Mouse (Mus musculus): ENCODE data around the gene Nf1. TPM values are rescaled to one million over a fixed set of nuclear protein-coding genes. Genes with fewer than 3 reads are reported as not detected.
A peak's percentile ranks its signal among the peaks of the same experiment; 100 is the strongest.

Gene Nf1
- total RNA-seq, 4 experiments from 2014 or later, result 102 to 124 (median 114) TPM

DNA sequence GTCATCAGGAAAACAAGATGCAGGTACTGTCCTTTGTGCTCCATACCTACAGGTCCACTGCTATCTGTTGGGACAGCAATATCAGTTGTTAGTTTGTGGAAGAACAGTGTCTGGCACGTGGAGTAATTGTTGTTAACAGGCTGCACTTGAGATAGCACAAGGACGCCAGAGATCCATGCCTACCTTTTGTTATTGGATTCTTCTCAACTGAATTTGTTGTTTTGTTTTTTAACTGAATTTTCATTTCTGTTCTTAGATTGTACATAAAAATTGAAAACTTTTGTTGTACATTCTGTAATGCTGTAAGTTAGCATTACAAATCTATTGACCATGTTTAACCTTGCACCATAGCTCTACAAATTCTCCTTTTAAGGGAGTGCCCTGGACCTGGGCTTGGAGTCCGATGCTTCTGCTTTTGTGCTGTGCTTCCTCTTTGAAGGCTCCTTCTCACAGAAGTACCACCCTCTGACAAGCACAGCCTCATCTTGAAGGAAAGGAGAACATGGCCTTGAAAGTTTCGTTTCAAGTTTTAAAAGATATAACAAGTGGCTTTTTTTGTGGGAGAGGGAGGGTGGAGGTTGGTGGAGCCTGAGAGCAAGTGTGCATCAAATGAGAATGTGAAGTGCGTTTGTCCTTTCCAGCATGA is 188.4 kb downstream of the Nf1 start:
- no peak for DNase-seq (ENCODE audit: low spot score in 2 of 2)

- no peak for DNase-seq (ENCODE audit: low spot score in 2 of 2)
Measured at GRCm38 (mm10) chr11:79528601-79529000, 189.1 kb downstream of the Nf1 start.

GRCm38 (mm10) chr11:79529226-79529625 is 189.7 kb downstream of the Nf1 start:
- DNase-seq (ENCODE audit: low spot score in 2 of 2), result no peak

DNA sequence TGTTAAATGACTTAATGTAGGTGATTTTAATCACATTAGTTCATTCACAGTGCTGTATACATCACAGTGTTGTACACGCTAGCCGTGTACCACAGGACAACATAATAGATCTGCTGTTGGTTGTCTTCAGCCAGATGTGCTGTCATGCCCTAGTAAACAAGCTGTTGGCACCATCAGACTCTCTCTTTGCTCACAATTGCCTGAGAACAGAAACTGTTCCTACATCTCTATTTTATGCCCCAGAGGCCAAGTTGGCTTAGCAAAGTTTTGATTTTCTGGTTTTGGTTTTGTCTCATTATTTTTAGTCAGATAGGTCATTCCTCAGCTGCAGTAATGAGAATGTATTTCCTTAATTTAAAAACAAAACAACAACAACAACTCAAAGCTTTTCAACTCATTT is 190.2 kb downstream of the Nf1 start:
- no peak for DNase-seq (ENCODE audit: low spot score in 2 of 2)

- DNase-seq (ENCODE audit: low spot score in 2 of 2), result peak; percentile 22 to 47
Measured at GRCm38 (mm10) chr11:79530333-79530761, 190.9 kb downstream of the Nf1 start, which contains the start of the genes Evi2 and Evi2a. TSS of gene Evi2 (minus strand) at chr11:79530589. TSS of gene Evi2a (minus strand) at chr11:79530609.

DNA sequence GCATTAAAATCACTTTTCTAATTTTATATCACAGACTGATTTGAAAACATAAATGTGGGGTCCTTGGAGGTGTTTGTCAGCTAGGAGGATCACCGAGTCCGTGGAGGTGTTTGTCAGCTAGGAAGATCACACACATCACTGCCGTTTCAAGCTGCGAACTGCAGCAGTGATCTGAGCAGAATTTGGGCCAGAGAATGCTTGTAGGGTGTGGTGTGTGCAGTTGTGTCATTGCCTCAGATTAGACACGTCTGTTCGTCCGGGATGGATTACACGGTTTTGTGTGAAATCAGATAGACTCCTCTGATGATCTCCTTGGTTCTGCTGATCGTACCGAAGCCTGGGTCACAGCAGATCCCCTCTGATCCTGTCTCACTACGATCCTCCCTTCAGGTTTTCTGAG is 191.3 kb downstream of the Nf1 start:
- no peak for DNase-seq (ENCODE audit: low spot score in 2 of 2)

GRCm38 (mm10) chr11:79531485-79531884 is 192.0 kb downstream of the Nf1 start:
- DNase-seq (ENCODE audit: low spot score in 2 of 2), result no peak

DNA sequence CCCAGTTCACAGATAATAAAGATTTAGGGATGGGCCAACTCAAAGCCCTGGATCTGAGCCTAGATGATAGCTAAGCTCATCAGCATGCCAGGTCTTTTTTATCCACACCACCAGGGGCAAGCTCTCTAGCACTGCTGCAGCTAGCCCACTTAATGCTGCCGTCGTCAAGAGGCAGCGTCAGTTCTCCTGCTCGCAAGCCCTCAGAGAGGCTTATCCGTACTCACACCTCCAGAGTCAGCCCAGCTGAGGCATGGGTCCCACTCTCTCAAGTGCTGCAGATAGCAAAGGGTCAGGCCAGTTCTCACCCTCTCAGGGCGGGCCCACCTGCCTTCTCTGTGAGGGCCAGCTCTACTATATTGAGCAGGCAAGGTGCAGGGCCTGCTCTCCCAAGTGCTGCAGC is 193.8 kb downstream of the Nf1 start:
- DNase-seq (ENCODE audit: low spot score in 2 of 2), result no peak

- peak; percentile 28 to 35 for DNase-seq (ENCODE audit: low spot score in 2 of 2)
Measured at GRCm38 (mm10) chr11:79533950-79534690, 194.6 kb downstream of the Nf1 start.

DNA sequence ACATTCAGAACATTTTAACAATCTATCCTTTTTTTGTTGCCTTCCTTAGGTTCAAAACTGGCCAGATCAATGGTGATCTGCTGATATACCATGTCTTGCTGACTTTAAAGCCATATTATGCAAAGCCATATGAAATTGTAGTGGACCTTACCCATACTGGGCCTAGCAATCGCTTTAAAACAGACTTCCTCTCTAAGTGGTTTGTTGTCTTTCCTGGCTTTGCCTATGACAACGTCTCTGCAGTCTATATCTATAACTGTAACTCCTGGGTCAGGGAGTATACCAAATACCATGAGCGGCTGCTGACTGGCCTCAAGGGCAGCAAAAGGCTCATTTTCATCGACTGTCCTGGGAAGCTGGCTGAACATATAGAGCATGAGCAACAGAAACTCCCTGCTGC is 196.1 kb downstream of the Nf1 start:
- DNase-seq (ENCODE audit: low spot score in 2 of 2), result no peak

DNA sequence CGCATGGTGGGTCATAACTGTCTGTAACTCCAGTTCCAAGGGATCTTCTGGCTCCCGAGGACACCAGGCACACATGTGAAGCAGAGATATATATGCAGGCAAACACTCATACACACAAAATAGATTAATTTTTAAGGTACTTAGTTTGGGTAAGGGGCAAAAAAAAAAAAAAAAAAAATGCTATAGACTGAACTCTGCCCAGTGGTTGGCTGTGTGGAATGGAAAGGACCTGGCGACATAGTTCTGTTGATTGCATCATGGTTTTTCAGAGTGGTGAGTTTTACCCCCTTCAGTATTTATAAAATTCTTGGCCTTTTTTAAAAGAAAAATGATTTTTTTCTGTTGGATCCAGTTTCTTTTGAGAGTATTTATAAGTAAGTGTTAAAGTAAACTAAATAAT is 196.8 kb downstream of the Nf1 start:
- no peak for DNase-seq (ENCODE audit: low spot score in 2 of 2)

DNA sequence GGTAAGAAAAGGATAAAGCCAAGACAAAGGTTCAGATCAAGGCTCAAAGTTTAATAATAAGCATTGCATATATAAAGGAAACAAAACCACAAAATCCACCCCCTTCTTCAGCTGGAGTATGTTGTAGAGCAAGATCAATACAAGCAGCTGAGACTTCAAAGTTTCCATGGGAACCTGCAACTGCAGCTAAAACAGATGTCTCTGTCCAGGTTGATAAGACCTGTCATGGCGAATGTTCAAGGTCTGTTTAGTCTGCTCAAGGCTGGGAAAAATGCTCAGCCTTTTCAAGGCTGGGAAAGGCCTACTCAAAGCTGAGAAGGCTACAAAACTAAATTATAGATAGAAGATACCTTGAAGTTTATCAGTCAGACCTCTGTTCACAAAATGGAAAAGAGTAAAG is 213.1 kb downstream of the Nf1 start:
- no peak for DNase-seq (ENCODE audit: low spot score in 2 of 2)

DNA sequence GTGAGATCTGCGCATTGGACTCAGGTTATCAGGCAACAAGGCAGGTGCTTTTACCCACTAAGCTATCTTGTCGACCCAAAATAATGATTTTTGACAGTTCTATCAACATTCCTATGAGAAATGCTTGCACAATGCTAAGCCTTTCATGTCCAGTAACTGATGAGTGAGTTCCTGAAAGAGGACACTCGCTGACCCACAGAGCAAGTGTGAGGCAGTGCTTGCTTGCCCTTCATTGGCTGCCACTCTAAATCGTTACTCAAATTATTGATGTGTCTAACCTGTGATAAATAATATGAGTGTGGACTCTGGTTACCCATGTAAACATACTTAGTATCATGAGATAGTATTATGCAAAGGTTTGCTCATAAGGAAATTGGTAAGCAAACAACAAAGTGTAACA is 221.0 kb downstream of the Nf1 start:
- DNase-seq (ENCODE audit: low spot score in 2 of 2), result no peak

GRCm38 (mm10) chr11:79563493-79563892 is 224.0 kb downstream of the Nf1 start:
- no peak for DNase-seq (ENCODE audit: low spot score in 2 of 2)

GRCm38 (mm10) chr11:79566947-79567346 is 227.5 kb downstream of the Nf1 start:
- DNase-seq (ENCODE audit: low spot score in 2 of 2), result no peak

DNA sequence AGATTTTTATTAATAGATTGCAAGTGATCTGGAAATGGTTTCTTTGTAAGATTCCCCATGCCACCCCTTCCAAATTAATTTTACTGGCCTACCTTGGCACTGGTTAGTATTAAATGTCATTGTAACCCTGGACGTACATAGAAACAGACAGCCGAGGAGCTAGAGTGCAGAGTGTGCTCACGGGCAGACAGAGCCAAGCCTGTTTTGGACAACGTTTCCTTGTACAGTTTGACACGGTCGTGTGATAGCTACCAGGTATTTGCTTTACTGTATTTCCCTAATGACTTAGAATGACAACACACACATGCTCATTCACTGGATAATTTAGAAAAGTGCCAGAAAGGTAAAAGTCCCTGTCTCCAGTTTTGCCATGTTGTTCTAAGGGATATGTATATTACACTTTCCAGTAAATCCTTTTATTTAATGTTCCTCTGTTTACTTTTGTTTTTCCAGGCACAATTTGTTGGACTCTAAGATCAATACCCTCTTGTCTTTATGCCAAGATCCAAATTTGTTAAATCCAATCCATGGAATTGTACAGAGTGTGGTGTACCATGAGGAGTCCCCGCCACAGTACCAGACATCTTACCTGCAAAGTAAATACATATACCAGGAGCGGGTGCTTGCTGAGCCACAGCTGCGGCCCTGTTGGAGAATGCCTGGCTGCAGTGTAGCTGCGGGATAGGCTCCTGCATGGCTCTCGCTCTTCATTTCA is 228.9 kb downstream of the Nf1 start:
- DNase-seq (ENCODE audit: low spot score in 2 of 2), result no peak

- no peak for DNase-seq (ENCODE audit: low spot score in 2 of 2)
Measured at GRCm38 (mm10) chr11:79570319-79570718, 230.8 kb downstream of the Nf1 start.

DNA sequence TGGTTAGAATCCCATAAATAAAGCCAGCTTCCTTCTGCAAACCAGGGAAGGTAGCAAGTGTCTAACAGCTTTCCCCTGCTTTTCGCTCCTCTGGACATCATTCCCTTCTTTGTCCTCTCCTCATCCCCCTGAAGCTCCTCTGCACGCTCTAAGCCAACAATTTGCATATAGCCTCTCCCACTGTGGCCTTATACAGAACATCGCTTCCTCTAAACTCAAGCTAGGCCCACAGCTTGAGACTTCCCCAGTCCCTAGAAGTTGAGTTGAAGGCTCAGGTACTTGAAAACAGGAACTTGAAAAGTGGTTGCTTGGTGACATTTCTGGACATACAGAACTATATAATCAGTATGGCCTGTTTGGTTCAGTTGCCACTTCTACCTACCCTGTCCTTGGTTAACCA is 234.3 kb downstream of the Nf1 start:
- no peak for DNase-seq (ENCODE audit: low spot score in 2 of 2)

GRCm38 (mm10) chr11:79575383-79576073 is 236.0 kb downstream of the Nf1 start:
- no peak for DNase-seq (ENCODE audit: low spot score in 2 of 2)

- DNase-seq (ENCODE audit: low spot score in 2 of 2), result peak; percentile 64 to 87
Measured at GRCm38 (mm10) chr11:79577741-79578140, 238.2 kb downstream of the Nf1 start.

GRCm38 (mm10) chr11:79580660-79581059 is 241.2 kb downstream of the Nf1 start:
- DNase-seq (ENCODE audit: low spot score in 2 of 2), result no peak

GRCm38 (mm10) chr11:79581257-79581656 is 241.8 kb downstream of the Nf1 start:
- no peak for DNase-seq (ENCODE audit: low spot score in 2 of 2)

All from layer of hippocampus, adult 8-10 months (tissue).